Mouse (Mus musculus) megakaryocyte, embryonic 14.5 days (primary cell): Measurements from ENCODE around the gene Rab4a.

ENCODE experiments used
- FLI1 ChIP-seq: IDR thresholded peaks from 2 replicates; pipeline ENCODE4 v1.6.1; 2012; ENCODE audit warnings: low read length, inconsistent platforms, mixed read lengths
- GATA1 ChIP-seq: IDR thresholded peaks from 3 replicates; pipeline ENCODE4 v1.6.1; 2012; ENCODE audit warnings: mixed read lengths, low read length, inconsistent platforms, borderline replicate concordance

DNA sequence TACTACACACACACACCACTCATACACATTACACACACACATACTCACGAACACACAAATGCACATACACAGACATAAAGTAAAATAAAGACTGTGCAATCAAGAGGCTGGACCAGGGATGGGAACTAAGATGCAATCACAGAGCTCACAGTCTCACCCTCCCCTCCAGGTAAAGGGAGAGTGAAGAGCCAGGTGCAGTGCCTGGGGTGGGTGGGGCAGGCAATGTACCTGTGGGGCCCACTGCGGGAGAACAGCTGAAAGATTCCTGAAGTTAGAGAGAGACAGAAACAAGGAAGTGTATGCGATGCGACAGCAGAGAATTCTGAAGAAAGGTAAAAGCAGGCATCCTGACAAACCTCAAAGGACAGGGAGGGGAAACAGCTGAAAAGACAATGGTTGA lies 11.0 kb upstream of the Rab4a start:
- no peak for TF ChIP-seq GATA1
- no peak for TF ChIP-seq FLI1
